Mouse (Mus musculus): ENCODE results near the gene Adcy9. TPM values are rescaled to one million over a fixed set of nuclear protein-coding genes. Genes with fewer than 3 reads are reported as not detected.

Adcy9 gene
- total and polyA plus RNA-seq, 3 experiments = 1.1 to 3.1 (median 1.2) TPM

DNA sequence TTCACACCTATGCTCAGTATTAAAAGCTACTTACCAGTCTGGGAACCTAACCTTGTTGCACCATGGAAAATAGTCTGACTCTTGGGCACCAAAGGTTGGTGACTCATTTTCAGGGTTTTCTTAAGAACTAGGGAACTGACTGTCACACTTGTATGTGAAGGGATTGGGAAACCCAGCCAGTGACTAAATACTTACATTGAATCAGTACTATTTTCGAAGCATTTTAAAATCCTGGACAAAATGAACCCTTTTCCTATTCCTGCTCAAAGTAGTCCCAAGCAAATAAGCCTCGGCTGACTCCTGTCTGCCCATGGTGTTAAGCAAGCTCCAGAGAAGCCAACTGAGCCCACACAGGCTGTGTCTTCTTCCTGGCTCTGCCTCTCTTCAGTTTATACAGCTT is 144.1 kb downstream of the Adcy9 start:
- Histone ChIP-seq H3K4me2 (ENCODE audit: insufficient read depth, low read depth, poor library complexity, severe bottlenecking) (no peak overlapping the region), H3K36me3 (replicated peaks in 1 of 2; ENCODE audit: control insufficient read depth in 1 of 2, insufficient read depth in 1 of 2, low read length in 1 of 2) (no peaks in the 10 kb centered on the region), H3K79me2 (replicated peaks; ENCODE audit: control insufficient read depth, extremely low read depth, insufficient read depth, poor library complexity, severe bottlenecking) (no peaks in the 10 kb centered on the region), H3K4me1 (ENCODE audit: control insufficient read depth in 1 of 2, insufficient read depth in 2 of 2) (peaks cover 7 to 22% of the 10 kb centered on the region in 2 experiments; a peak in 3 of 4 replicates), H3K27me3 (replicated peaks) (no peaks in the 10 kb centered on the region), H3K9ac (ENCODE audit: insufficient read depth, low read depth) (no peak overlapping the region), H3K4me3 (replicated peaks in 1 of 3; ENCODE audit: low read depth in 2 of 3, low read length in 2 of 3, poor library complexity in 1 of 3) (no peak overlapping the region), H3K27ac (ENCODE audit: insufficient read depth, low read depth) (no peak overlapping the region), H3K9me3 (replicated peaks; ENCODE audit: low read length) (no peaks in the 10 kb centered on the region)
- dilution Hi-C loops (cut with MboI; ENCODE audit: extremely low pct_ligation_motif_present, extremely low pct_unique_long_range_greater_than_20kb, low sequenced_read_pairs) (no loop called here), in situ Hi-C loops (cut with MboI; ENCODE audit: low pct_ligation_motif_present, low pct_unique_long_range_greater_than_20kb, low sequenced_read_pairs) (loop anchor here (25.0 kb wide), 1 partner anchor 439 kb away; the partner anchor contains the start of genes Olfr15 and Zfp174)
- no peak for TF ChIP-seq ELF1 (IDR thresholded peaks at IDR 0.05; ENCODE audit: low read depth, low read length)
- TF ChIP-seq MEF2A (IDR thresholded peaks at IDR 0.05; ENCODE audit: borderline replicate concordance, low read depth, low read length) = no peak
- TF ChIP-seq USF2 (conservative IDR thresholded peaks at IDR 0.05; ENCODE audit: low read depth, low read length) = no peak
- TF ChIP-seq RAD21 (IDR thresholded peaks at IDR 0.05; ENCODE audit: low read depth, low read length) = no peak
- TF ChIP-seq MYC (IDR thresholded peaks at IDR 0.05; ENCODE audit: low read depth, low read length) = no peak
- no peak for TF ChIP-seq ZMIZ1 (IDR thresholded peaks at IDR 0.05; ENCODE audit: low read depth, low read length)
- no peak for TF ChIP-seq ZC3H11A (IDR thresholded peaks at IDR 0.05; ENCODE audit: low read depth, low read length)
- TF ChIP-seq NELFE (IDR thresholded peaks at IDR 0.05; ENCODE audit: low read depth, low read length) = no peak
- no peak for TF ChIP-seq TBP (conservative IDR thresholded peaks at IDR 0.05; ENCODE audit: low read depth, low read length)
- TF ChIP-seq SIN3A (IDR thresholded peaks at IDR 0.05; ENCODE audit: low read length) = no peak
- no peak for TF ChIP-seq BHLHE40 (IDR thresholded peaks at IDR 0.05; ENCODE audit: low read depth, low read length)
- TF ChIP-seq KAT2A (IDR thresholded peaks at IDR 0.05; ENCODE audit: insufficient replicate concordance, low read length) = no peak
- TF ChIP-seq EP300 (IDR thresholded peaks at IDR 0.05; ENCODE audit: low read length) = no peak
- TF ChIP-seq GABPA (IDR thresholded peaks at IDR 0.05; ENCODE audit: insufficient replicate concordance, low read depth, low read length) = no peak
- TF ChIP-seq NRF1 (IDR thresholded peaks at IDR 0.05; ENCODE audit: low read depth, low read length) = no peak
- TF ChIP-seq MAX (IDR thresholded peaks at IDR 0.05; ENCODE audit: low read length) = no peak
- no peak for DNase-seq (ENCODE audit: extremely low read depth)

DNA sequence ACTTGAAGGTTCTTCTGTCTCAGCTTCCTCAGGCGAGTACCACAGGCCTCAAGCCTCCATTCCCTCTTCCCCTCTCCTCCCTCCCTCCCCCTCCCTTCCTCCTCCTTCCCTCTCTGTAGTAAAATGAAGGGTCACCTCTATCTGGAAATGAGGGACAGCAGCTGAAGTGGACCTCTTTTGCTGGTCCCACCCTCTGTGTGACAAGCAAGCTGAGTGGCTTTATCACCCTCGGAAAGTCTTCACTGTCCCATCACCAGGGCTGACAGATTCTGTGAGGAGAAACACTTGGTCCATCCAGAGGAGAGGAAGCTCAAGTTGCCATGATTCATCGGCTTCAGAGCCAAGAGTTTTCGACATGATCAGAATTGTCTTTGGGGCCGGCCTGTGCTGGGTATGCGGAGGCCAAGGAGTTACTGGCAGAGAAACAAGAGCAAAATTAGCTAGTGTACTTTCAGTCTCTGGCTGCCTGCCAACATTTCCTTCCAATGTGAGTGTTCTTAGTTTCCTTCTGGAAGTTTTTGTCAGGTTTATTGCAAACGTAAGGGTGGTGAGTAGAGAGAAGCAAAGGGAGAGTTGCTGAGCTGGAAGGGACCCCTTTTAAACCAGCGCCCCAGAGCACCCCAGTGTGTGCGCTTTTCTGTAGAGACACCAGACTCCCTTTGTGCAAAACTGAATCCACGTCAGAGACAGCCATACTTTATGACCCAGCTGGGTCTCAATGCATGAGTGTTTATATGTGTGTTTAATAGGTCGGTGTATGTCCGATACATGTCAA is 146.4 kb downstream of the Adcy9 start:
- no peaks in the 10 kb centered on the region for H3K79me2 ChIP-seq (replicated peaks; ENCODE audit: control insufficient read depth, extremely low read depth, insufficient read depth, poor library complexity, severe bottlenecking)
- no peak overlapping the region for H3K4me3 ChIP-seq (replicated peaks in 1 of 3; ENCODE audit: low read depth in 2 of 3, low read length in 2 of 3, poor library complexity in 1 of 3)
- peaks cover 7 to 16% of the 10 kb centered on the region in 2 experiments; a peak in 3 of 4 replicates for H3K4me1 ChIP-seq (ENCODE audit: control insufficient read depth in 1 of 2, insufficient read depth in 2 of 2)
- in situ Hi-C loops (cut with MboI; ENCODE audit: low pct_ligation_motif_present, low pct_unique_long_range_greater_than_20kb, low sequenced_read_pairs) (no loop called here), dilution Hi-C loops (cut with MboI; ENCODE audit: extremely low pct_ligation_motif_present, extremely low pct_unique_long_range_greater_than_20kb, low sequenced_read_pairs) (no loop called here)
- no peak overlapping the region for H3K4me2 ChIP-seq (ENCODE audit: insufficient read depth, low read depth, poor library complexity, severe bottlenecking)
- no peaks in the 10 kb centered on the region for H3K9me3 ChIP-seq (replicated peaks; ENCODE audit: low read length)
- H3K27me3 ChIP-seq (replicated peaks) = no peaks in the 10 kb centered on the region
- DNase-seq (ENCODE audit: extremely low read depth) = no peak
- H3K27ac ChIP-seq (ENCODE audit: insufficient read depth, low read depth) = no peak overlapping the region
- TF ChIP-seq ZC3H11A (IDR thresholded peaks at IDR 0.05; ENCODE audit: low read depth, low read length) (no peak), TCF12 (IDR thresholded peaks at IDR 0.05; ENCODE audit: low read depth, low read length) (no peak), ETS1 (conservative IDR thresholded peaks at IDR 0.05; ENCODE audit: low read depth, low read length) (no peak), GABPA (IDR thresholded peaks at IDR 0.05; ENCODE audit: insufficient replicate concordance, low read depth, low read length) (no peak), JUN (IDR thresholded peaks at IDR 0.05; ENCODE audit: insufficient read depth, low read depth, low read length) (no peak), KAT2A (IDR thresholded peaks at IDR 0.05; ENCODE audit: insufficient replicate concordance, low read length) (no peak), MAZ (IDR thresholded peaks at IDR 0.05; ENCODE audit: low read depth, low read length) (no peak), UBTF (IDR thresholded peaks at IDR 0.05; ENCODE audit: low read depth, low read length) (no peak), ZMIZ1 (IDR thresholded peaks at IDR 0.05; ENCODE audit: low read depth, low read length) (no peak), HCFC1 (IDR thresholded peaks at IDR 0.05; ENCODE audit: low read depth, low read length) (no peak)
- no peaks in the 10 kb centered on the region for H3K36me3 ChIP-seq (replicated peaks in 1 of 2; ENCODE audit: control insufficient read depth in 1 of 2, insufficient read depth in 1 of 2, low read length in 1 of 2)
- H3K9ac ChIP-seq (ENCODE audit: insufficient read depth, low read depth) = no peak overlapping the region
